Mouse (Mus musculus): ENCODE data around the gene Gpr155.

Gene Gpr155

GRCm38 (mm10) chr2:73386356-73387046, at the start of gene Gpr155:
Gpr155 (minus strand) TSS chr2:73386572.
- peak; percentile 98 for DNase-seq (ENCODE audit: low read depth, low spot score)

GRCm38 (mm10) chr2:73435847-73436246, 49.5 kb upstream of the Gpr155 start:
- no peak for DNase-seq (ENCODE audit: low read depth, low spot score)

GRCm38 (mm10) chr2:73431959-73432396, 45.6 kb upstream of the Gpr155 start:
- no peak for DNase-seq (ENCODE audit: low read depth, low spot score)

GRCm38 (mm10) chr2:73428803-73429468, 42.6 kb upstream of the Gpr155 start:
- no peak for DNase-seq (ENCODE audit: low read depth, low spot score)

- peak; percentile 24 for DNase-seq (ENCODE audit: low read depth, low spot score)
Measured at GRCm38 (mm10) chr2:73427293-73427692, 40.9 kb upstream of the Gpr155 start.

GRCm38 (mm10) chr2:73425822-73426221, 39.5 kb upstream of the Gpr155 start:
- no peak for DNase-seq (ENCODE audit: low read depth, low spot score)

GRCm38 (mm10) chr2:73419730-73420129, 33.4 kb upstream of the Gpr155 start:
- DNase-seq (ENCODE audit: low read depth, low spot score): no peak

- peak; percentile 1 for DNase-seq (ENCODE audit: low read depth, low spot score)
Measured at GRCm38 (mm10) chr2:73419285-73419684, 32.9 kb upstream of the Gpr155 start.

GRCm38 (mm10) chr2:73415892-73416291, 29.5 kb upstream of the Gpr155 start:
- DNase-seq (ENCODE audit: low read depth, low spot score): no peak

- DNase-seq (ENCODE audit: low read depth, low spot score): no peak
Measured at GRCm38 (mm10) chr2:73410076-73410475, 23.7 kb upstream of the Gpr155 start.

GRCm38 (mm10) chr2:73407662-73408061, 21.3 kb upstream of the Gpr155 start:
- DNase-seq (ENCODE audit: low read depth, low spot score): no peak

- DNase-seq (ENCODE audit: low read depth, low spot score): no peak
Measured at GRCm38 (mm10) chr2:73406336-73406915, 20.1 kb upstream of the Gpr155 start.

- no peak for DNase-seq (ENCODE audit: low read depth, low spot score)
Measured at GRCm38 (mm10) chr2:73404980-73405379, 18.6 kb upstream of the Gpr155 start.

- no peak for DNase-seq (ENCODE audit: low read depth, low spot score)
Measured at GRCm38 (mm10) chr2:73404442-73404841, 18.1 kb upstream of the Gpr155 start.

- no peak for DNase-seq (ENCODE audit: low read depth, low spot score)
Measured at GRCm38 (mm10) chr2:73403385-73404013, 17.1 kb upstream of the Gpr155 start.

- no peak for DNase-seq (ENCODE audit: low read depth, low spot score)
Measured at GRCm38 (mm10) chr2:73401689-73402088, 15.3 kb upstream of the Gpr155 start.

GRCm38 (mm10) chr2:73397476-73397875, 11.1 kb upstream of the Gpr155 start:
- no peak for DNase-seq (ENCODE audit: low read depth, low spot score)

GRCm38 (mm10) chr2:73396828-73397325, 10.5 kb upstream of the Gpr155 start:
- no peak for DNase-seq (ENCODE audit: low read depth, low spot score)

- DNase-seq (ENCODE audit: low read depth, low spot score): no peak
Measured at GRCm38 (mm10) chr2:73395516-73395915, 9.1 kb upstream of the Gpr155 start.

GRCm38 (mm10) chr2:73394476-73394875, 8.1 kb upstream of the Gpr155 start:
- no peak for DNase-seq (ENCODE audit: low read depth, low spot score)

- DNase-seq (ENCODE audit: low read depth, low spot score): no peak
Measured at GRCm38 (mm10) chr2:73392772-73393171, 6.4 kb upstream of the Gpr155 start.

GRCm38 (mm10) chr2:73389951-73390350, 3.6 kb upstream of the Gpr155 start:
- no peak for DNase-seq (ENCODE audit: low read depth, low spot score)

Data from c-Kit-negative CD71-positive TER-119-positive erythroid progenitor cells, embryonic 14.5 days (primary cell).